Mouse (Mus musculus) testis, postnatal 10 days (tissue): ENCODE results near the gene Arfip1.
"Not testable (repeated sequence)": the region's sequence is repeated elsewhere in the genome, so short reads cannot be mapped to it uniquely, and the experiment has no call there.

ENCODE experiments used
- DNase-seq: peaks from one replicate; pipeline ENCODE4 v3.0.0; 2021; ENCODE audit warnings: low spot score

Gene Arfip1

DNA sequence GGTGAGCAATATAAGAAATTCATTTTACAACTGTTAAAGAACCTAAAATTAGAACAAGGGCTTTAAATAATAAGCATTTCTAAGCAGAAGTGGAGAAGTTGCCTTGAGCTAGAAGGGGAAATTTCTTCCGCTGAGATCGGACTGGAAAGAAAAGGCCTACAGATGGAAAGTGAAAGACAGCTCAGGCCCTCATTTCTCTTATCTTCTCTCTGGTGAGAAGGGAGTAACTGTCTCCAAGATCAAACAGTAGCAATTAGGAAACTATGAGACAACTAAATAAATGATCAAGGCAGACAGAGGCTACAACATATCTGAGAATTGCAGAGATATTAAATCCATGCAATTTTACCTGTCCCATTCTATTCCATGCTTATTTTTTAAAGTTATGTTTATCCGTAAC is 11.9 kb downstream of the Arfip1 start:
- DNase-seq: no peak

DNA sequence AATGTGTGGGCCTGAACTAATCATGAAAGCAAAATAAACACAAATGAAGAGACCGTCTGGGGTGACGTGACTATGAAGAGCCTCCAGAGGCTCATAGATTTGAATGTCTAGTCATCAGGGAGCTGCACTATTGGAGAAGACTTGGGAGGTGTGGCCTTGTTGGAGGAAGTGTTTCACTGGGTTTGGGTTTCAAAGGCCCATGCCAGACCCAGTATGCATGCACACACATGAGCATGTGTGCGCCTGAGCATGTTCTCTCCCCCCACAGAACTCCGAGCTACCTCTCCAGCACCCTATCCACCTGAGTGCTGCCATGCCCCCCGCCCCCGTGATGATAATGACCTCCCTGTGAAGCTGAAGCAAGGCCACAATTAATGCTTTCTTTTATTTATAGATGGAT is 12.8 kb downstream of the Arfip1 start:
- DNase-seq: no peak

DNA sequence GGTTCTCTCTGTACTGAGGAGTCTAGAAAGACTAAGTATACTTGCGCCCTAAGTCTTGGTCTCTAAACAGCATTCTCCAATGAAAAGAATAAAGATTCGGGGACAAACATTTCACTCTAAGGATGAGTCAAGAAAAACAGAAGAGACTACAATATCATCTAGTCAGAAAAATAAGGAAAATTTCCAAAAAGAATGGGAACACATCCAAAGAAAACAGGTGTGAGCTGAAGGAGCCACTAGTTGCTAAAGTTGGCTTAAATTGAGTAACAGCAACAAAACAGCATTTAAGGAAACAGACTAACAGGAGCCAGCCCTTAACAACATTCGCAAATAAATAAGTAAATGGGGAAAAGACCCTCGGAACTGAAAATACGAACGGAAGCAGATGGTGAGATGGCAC is 13.9 kb downstream of the Arfip1 start:
- DNase-seq: no peak

DNA sequence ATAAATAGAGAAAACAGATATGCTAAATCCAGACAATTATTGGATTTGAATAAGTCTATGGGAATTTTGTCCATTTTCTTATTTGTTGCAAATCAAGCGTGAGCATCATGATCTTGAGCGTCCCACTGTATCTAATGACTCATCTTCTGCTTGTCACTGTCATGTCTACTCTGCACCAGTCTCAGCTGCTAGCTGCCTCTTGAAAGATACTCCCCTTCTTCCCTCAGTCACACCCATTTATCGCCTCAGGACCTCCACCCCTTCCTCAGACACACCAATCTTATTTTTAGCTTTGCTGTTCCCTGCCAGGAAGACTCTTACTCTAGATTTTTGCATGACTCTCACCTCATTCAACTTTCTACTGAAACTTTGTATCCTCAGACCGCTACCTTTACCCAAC is 19.0 kb downstream of the Arfip1 start:
- no peak for DNase-seq

DNA sequence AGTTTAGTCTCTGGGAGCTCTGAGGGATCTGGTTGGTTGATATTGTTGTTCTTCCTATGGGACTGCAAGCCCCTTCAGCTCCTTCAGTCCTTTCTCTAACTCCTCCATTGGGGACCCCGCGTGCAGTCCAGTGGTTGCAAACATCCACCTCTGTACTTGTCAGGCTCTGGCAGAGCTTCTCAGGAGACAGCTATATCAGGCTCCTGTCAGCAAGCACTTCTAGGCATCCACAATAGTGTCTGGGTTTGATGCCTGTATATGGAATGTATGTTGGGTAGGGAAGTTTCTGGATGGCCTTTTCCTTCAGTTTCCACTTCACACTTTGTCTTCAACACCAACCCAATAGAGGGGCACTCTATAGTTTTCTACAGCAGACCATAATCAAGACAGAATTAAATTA is 19.5 kb downstream of the Arfip1 start:
- DNase-seq: not testable (repeated sequence)

DNA sequence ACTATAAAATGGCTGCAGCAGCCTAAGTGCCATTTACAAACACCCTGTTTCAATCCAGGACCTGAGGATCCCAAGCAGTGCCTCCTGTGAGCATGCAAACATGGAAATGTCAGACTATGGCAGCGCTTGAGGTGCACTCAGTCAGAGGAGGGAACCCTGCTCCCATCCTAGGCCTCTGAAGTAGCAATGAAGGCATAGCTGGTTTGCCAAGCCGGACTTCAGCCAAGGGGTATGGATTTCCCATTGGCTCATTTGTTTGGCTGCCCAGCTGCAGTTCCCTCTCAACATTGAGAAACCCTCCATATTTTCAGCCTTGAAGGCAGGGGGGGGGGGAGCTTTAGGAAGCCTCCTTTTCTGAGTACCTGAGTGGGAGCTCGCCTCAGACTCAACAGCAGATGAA is 24.1 kb downstream of the Arfip1 start:
- no peak for DNase-seq

DNA sequence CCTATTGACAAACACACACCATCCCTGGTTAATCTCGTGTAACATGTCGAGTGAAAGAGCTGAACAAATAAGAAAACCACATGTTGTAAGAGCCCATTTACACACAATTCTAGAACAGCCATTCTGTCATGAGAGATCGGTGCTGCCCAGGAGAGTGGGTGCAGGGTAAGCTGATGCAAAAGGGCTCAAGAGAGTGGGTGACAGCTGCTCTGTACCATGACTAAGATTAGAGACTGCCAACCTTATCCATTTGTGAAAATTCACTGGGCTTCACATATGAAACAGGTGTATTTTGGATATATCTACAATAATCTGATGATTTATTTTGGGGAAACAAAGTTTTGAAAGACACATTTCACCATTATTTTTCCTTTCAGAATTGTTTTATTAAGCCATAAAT is 26.6 kb downstream of the Arfip1 start:
- no peak for DNase-seq

DNA sequence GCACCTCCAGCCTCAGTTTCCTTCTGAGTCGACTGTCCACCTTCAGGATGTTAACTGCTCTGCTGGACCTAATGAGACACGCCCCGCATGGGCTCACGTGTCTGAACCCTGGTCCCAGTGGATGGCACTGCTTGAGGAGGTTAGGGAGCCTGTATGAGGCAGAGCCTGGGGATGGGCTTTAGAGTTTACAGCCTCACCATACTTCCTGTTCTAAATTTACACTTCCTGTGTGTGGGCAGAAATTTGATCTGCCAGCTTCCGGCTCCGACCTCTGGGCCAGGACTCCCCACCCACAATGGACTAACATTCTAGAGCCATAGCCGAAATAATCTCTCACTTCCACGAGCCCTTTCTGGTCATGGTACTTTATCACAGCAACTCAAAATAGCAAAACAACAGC is 35.2 kb downstream of the Arfip1 start:
- DNase-seq: no peak

DNA sequence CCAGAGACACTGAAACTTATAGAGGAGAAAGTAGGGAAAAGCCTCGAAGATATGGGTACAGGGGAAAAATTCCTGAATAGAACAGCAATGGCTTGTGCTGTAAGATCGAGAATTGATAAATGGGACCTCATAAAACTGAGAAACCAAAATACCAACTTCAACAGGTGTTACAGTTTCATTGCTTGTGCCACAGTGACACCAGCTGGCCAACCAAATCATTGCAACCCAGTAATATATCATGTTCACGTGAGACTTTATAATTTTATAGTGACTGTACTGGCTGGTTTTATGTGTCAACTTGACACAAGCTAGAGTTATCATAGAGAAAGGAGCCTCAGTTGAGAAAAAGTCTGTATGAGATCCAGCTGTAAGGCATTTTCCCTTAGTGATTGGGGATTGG is 40.0 kb downstream of the Arfip1 start:
- DNase-seq: peak; percentile 78

DNA sequence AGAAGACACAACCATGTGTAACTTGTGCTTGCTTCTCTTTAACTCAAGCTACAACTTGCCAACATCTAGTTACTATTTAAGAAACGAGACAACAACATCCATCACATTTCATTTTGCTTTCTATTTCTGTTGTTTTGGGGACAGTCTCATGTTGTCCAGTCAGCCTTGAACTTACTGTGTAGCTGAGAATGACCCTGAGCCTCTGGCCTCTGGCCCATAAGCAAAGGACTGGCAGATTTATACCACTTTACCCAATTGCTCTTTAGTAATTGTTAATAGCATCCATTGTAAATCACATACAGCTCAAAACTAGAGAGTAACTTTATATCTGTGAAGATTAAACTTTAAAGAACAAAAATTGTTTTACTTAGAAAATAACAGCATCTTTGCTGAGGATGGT is 40.5 kb downstream of the Arfip1 start:
- DNase-seq: no peak

DNA sequence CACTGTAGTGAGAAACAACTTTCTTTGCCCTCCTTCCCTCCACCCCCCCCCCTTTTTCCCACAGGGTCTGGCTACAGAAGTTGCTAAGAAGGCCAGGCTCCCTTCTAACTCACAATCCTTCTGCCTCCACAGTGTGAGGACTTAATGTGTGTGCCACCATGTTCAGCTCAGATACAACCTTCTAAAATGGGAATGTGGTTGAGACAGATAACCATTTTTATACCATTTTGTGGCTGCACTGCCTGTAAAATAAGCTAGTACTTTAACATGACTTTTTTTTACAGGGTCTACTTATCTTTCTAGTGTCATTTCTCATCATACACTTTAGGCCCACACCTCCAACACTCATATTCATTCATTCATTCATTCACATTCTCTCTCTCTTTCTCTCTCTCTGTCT is 41.8 kb downstream of the Arfip1 start:
- no peak for DNase-seq

DNA sequence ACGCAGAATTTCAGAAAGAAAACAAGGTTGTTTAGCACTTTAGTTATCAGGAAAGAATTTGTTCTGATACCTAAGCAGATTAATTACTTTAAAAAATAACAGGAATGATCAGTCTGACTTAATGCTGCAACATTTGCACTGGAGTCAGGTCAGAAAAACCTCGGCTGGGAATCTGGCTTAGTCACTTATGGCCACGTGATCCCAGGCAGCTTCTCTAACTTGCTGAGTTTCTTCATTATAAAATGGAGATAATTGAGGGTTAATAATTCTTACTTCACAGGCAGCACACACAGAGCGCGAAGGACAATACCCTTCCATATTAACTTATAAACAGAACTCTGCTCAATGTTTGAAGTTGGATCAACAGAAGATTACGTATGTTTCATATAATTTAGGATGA is 45.4 kb downstream of the Arfip1 start:
- no peak for DNase-seq

DNA sequence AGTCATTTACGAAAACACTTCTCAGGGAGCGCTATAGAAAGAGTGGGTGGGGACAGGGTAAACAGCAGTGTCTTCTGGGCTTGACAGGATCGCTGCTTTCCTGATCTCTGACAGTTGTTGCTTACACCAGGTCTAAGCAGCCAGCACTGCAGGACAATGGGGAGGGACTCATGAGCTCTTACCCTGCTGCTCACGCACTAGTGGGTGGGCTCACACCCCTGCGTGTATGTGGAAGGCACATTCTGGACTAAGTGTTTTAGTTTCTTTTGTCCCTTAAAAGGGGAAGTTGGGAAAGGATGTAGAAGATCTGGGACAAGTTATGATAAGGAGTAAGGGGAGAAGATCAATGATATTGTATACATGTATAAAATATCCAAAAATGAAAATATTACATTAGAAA is 49.2 kb downstream of the Arfip1 start:
- no peak for DNase-seq

DNA sequence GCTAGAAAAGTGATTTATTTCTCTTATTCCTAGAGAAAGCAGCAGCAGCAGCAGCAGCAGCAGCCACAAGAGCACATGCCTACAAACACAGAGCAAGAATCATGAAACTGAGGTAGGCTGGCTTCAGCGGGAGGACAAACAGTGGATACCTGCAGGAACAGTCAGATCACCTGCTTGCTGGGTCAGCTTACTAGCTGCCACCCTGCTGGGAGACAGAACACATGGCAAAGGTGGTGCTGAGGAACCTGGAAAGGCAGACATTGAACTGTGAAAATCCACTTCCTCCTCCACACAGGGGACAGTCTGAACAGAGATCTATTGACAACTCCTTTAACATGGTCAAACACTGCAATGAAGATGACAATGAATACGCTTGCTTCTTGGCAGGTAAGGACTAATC is 53.4 kb downstream of the Arfip1 start:
- DNase-seq: no peak

DNA sequence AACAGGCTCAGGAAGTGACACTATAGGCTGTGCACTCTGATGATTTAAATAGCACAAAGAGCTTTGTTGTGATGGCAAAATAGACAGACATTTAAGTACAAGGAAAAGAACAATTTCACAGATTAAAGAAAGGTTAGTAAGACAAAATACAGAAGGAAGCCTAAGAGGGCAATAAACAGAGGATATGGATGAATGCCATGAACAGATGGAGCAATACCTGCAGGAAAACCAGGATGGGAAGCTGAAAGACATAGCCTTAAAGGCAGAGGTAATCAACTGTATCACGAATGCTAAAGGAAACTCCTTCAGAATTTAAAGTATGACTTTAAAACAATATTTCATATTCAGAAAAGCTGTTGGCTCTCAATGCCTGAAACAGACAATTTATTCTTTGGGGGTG is 57.5 kb downstream of the Arfip1 start:
- no peak for DNase-seq

DNA sequence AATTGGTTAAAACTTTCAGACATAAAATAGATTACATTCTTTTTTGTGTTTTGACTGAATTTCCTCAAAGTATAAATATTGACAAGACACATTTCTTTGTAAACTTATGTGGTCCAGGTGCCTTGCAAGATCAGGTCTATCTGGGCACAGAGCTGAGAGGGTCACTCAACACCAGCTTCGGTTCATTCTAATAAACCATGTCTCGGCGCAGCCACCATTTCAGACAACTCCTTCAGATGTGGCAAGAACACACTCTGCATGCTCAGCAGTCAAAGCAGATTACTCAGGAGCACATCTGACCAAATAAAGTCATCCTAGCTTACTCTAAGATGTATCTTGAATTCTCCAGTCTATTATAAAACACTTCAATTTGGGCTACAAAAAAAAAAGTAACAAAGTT is 66.3 kb downstream of the Arfip1 start:
- DNase-seq: no peak

DNA sequence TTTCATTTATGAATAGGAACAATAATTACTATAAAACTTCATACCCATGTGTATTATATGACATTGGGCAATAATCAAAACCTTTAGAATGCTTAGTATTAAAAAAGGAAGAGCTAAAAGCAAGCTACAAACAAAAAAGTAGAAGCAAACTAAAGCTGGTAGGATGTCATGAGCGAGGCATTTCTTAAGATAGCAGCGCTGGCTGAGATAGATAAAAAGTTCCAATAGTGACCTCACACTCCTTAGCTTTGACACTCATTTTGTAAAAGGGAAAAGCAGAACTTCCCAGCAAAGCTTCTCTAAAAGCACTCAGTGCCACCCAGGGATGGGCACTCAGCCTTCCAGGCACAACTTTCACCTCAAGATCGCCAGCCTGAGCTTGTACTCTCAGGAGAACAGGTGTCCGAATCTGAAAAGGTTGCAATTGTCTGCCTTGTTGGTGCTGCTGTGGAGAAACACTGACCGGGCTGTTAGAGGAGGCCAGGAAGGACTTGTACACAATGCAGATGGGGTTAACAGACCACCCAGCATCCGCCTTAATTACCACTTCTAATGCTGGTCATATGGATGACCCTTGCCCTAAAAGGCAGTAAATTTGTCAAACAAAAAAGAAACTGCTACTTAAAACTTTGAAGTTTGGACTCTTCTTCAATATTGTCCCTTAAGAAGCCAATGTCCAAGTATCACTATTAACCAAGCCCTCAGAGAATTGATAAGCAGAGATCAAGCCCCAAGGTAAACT is 69.5 kb downstream of the Arfip1 start:
- no peak for DNase-seq

DNA sequence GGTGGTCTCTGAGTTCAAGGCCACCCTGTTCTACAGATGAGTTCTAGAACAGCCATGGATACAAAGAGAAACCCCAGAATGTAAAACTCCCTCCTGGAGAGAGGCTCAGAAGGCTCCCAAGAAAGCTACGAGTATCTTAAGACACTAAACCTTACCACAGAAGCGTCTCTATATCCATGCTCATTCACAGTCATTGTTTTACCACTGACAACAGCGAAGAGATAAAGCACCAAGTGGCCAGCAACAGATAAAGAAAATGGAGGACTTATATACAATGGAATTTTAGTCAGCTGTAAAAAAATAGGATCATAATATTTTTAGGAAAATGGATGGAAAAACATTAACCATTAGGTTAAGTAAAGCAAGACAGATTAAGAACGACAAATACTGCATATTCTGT is 77.2 kb downstream of the Arfip1 start:
- DNase-seq: no peak

DNA sequence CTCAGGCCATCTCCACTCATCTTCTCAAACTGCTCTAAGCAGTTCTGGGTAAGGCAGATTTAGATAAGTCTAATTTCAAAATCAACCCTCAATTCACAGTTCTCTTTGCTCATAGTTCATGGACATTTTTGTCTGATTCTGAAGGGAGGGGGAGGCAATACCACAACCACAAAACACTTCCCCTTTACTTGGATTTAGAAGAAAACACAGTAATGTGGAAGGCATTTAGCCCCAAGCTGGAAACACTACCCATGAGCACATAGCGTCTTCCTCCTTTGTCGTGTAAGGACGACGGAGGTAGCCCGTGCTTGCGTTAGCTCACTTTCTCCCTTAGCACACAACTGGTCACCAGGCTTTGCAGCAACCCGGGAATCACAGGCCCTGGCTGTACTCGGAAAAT is 78.1 kb downstream of the Arfip1 start:
- no peak for DNase-seq

DNA sequence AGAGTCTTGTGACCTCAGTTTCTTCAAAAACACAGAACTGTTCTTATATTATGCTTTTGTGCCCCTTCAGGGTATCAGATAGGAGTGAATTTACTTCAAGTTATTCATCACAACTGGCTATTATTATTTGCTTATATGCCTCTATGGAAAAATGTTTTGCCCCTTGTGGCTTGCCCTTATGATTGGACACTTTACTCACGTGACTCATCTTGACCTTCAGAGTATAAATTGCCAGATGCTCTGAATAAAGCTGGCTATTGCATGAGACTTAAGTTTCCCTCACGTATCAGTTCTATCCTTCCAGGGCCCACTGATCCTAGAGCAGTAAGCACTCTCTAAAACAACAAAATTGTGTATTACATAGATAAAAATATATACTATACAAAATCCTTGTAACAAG is 80.3 kb downstream of the Arfip1 start:
- no peak for DNase-seq

DNA sequence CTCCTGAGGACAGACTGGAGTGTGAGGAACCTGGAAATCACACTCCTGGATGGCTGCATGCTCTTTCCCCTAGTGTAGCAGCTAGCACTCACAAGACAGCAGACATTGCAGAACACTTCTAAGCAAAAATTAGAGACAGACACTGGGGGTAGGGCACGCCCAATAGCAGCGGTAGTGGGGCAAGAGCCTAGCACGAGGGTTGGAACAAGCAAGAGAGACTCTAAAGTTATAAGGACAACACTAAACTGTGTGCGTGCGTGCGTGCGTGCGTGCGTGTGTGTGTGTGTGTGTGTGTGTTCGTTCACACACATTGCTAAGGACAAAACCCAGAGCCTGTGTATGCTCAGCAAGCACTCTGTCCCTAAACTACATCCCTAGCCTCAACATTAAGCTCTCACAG is 81.9 kb downstream of the Arfip1 start:
- DNase-seq: no peak

DNA sequence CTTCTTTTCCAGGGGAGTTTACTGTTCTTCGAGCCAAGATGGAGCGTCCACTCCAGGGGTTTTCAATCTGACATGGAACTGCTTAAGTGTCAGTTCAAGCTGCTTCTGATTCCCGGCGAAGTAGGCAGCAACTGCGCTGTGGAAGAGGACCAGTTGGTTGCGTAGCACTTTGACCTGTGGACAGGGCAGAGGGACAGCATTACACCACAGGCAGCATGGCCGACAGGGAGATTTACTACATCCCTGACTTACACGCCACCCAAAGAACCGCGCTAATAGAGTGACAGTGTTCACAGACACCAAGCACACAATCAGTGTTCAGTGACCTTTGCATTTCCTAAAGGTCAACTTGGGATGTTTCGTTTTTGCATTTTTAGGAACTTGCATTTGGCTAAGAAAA is 84.7 kb downstream of the Arfip1 start:
- DNase-seq: no peak

DNA sequence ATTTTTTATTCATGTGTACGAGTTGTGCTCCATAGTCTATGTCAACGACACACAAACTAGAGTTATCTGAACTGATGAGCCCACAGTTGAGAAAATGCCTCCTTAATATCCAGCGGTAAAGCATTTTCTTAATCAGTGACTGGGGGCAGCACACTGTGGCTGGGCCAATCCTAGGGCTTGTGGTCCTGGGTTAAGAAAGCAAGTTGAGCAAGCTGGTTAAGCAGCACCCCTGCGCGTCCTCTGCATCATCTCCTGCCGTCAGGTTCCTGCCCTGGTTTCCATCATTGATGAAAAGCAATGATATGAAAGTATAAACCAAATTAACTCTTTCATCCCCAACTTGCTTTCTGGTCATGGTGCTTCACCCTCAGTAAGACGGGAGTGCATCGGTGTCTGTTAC is 89.8 kb downstream of the Arfip1 start:
- no peak for DNase-seq

DNA sequence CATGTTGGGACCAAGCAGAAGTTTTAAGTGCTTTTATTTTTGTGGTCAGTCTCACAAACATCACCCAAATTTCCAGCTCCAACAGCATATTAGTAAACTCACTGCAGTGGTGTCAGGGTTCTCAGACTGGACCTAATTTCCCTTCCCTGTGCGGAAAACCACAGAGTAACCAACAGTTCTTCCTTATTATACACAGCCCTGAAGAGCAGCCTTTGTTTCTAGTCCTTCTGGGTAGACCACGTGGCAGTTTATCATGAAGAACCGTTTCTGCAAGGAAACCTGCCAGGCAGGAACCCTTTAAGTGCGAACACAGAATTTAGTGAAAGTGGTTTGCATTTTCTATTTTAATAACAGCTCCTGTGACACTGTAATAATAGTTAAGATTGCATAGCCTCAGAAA is 90.3 kb downstream of the Arfip1 start:
- DNase-seq: no peak

DNA sequence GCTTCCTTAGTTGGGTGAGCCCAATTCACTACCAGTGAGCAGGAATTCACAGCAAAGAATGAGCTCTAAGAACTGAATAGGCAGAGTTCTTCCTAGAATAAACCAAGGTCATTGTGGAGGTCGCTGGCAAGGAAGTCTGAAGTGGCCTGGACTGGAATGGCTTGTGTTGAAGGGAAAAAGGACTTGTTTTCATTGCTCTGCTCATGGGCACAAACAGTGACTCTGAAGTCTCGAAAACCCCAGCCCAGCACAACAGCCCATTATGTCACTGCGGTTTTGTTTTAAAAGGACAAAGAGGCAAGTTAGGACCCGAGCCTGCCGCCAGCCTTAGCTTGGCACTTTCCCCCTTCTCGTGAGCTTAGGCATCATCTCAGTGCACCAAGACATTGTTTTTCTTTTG is 93.7 kb downstream of the Arfip1 start:
- no peak for DNase-seq
